Mouse (Mus musculus) midbrain, postnatal 0 days (tissue): ENCODE data around the gene Abhd5. TPM values are rescaled to one million over a fixed set of nuclear protein-coding genes. Genes with fewer than 3 reads are reported as not detected.

Source experiments
- ATAC-seq: fragments of 200-750 bp; cut with Nextera tagmentation; 2 replicates; pipeline ENCODE4 v1.8.0; 2017; ENCODE audit warnings: moderate number of reproducible peaks, mild to moderate bottlenecking, moderate TSS enrichment, moderate library complexity; ENCODE audit not compliant: low FRiP score
- DNase-seq: peaks from one replicate; pipeline ENCODE4 v3.0.0-alpha.2; 2015; ENCODE audit warnings: low spot score
- H3K27ac ChIP-seq: fragments of 300-500 bp; sonication (generic); 2 replicates; pipeline ENCODE4 v1.5.1; 2014; ENCODE audit warnings: low read depth, mild to moderate bottlenecking, low read length, mixed read lengths
- H3K27me3 ChIP-seq: fragments of 300-500 bp; sonication (generic); 2 replicates; pipeline ENCODE4 v1.6.1; 2014; ENCODE audit warnings: low read length, control low read depth, mixed read lengths; ENCODE audit not compliant: insufficient read depth
- H3K36me3 ChIP-seq: fragments of 300-500 bp; sonication (generic); 2 replicates; pipeline ENCODE4 v1.6.1; 2014; ENCODE audit warnings: low read length, control low read depth, mixed read lengths; ENCODE audit not compliant: insufficient read depth
- H3K4me1 ChIP-seq: fragments of 300-500 bp; sonication (generic); 2 replicates; pipeline ENCODE4 v1.6.1; 2014; ENCODE audit warnings: mild to moderate bottlenecking, control low read depth, antibody characterized with exemption, low read length, mixed read lengths; ENCODE audit not compliant: insufficient read depth
- H3K4me2 ChIP-seq: fragments of 300-500 bp; sonication (generic); 2 replicates; pipeline ENCODE4 v1.6.1; 2014; ENCODE audit warnings: low read depth, mild to moderate bottlenecking, low read length, mixed read lengths; ENCODE audit not compliant: poor library complexity, severe bottlenecking
- H3K4me3 ChIP-seq: fragments of 300-500 bp; sonication (generic); 2 replicates; pipeline ENCODE4 v1.5.1; 2014; ENCODE audit warnings: low read depth, mild to moderate bottlenecking, low read length, moderate library complexity
- H3K9ac ChIP-seq: fragments of 300-500 bp; sonication (generic); replicated peaks from 2 replicates; pipeline ENCODE4 v1.6.1; 2014; ENCODE audit warnings: mild to moderate bottlenecking, low read length, moderate library complexity, mixed read lengths; ENCODE audit not compliant: poor library complexity, severe bottlenecking
- H3K9me3 ChIP-seq: fragments of 300-500 bp; sonication (generic); 2 replicates; pipeline ENCODE4 v1.6.1; 2016; ENCODE audit warnings: low read length, control low read depth
- CTCF ChIP-seq: IDR thresholded peaks from 2 replicates; pipeline ENCODE4 v1.5.1; 2016; ENCODE audit warnings: antibody characterized with exemption, mild to moderate bottlenecking
- WGBS: fragments of 180-500 bp; shearing (Covaris S2); extraction: QIAGEN DNeasy Blood & Tissue Kit; methylation state at CpG from one replicate; pipeline ENCODE4 v1.1.7; 2014; 5-methylcytosine and 5-hydroxymethylcytosine counted together
- polyA plus RNA-seq: library from polyadenylated mRNA; unstranded; fragments of >200 nt; fragmentation: Nextera tagmentation; extraction: Ambion mirVana; gene quantifications from 2 replicates; pipeline ENCODE4 v1.2.1, GENCODE M21; 2015
- total RNA-seq: library from RNA; depleted of rRNA; stranded (reverse); fragments of >200 nt; gene quantifications from 2 replicates; pipeline ENCODE4 v1.2.3, GENCODE M21; 2014

Gene Abhd5
- total and polyA plus RNA-seq, 2 experiments from 2014 or later, result 24.3 to 52.2 TPM

DNA sequence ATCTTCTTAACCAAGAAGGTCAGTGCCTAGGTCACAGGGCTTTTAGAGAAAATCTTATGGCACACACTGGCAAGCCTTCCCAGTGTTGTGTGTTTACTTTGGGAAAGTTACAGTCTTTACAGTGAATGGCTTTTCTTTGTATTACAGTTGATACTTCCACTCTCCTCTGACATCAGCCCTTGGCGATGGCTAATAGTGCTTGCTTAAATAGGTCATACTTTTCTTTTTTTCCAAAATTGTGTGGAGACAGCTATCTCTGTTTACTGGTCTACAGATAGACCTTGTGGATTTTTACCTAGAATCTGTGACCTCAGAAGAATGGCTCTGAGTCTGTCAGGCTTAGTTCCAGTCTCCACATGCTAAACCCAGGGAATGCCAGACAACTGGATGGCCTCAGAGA, 6.2 kb downstream of the Abhd5 start:
- TF ChIP-seq CTCF, result no peak
- no peaks in the 10 kb centered on the region for H3K4me1 ChIP-seq
- 98% methylated on average over 1 of the region's 1 CpGs for WGBS
- H3K27ac ChIP-seq, result no peak overlapping the region
- no peak overlapping the region for H3K4me3 ChIP-seq
- H3K9ac ChIP-seq, result no peak overlapping the region
- no peaks in the 10 kb centered on the region for H3K9me3 ChIP-seq
- no peak for DNase-seq
- no peak overlapping the region for H3K4me2 ChIP-seq
- no peaks in the 10 kb centered on the region for H3K27me3 ChIP-seq
- no peaks in the 10 kb centered on the region for H3K36me3 ChIP-seq
- ATAC-seq, result no peak

GRCm38 (mm10) chr9:122364171-122364570, 12.8 kb downstream of the Abhd5 start:
- no peak for TF ChIP-seq CTCF
- DNase-seq (no peak), ATAC-seq (no peak)
- Histone ChIP-seq H3K27ac (no peak overlapping the region), H3K4me2 (no peak overlapping the region), H3K27me3 (no peaks in the 10 kb centered on the region), H3K4me3 (no peak overlapping the region), H3K9ac (no peak overlapping the region), H3K4me1 (no peaks in the 10 kb centered on the region), H3K36me3 (no peaks in the 10 kb centered on the region), H3K9me3 (no peaks in the 10 kb centered on the region)
- 100% methylated on average over 1 of the region's 1 CpGs for WGBS

DNA sequence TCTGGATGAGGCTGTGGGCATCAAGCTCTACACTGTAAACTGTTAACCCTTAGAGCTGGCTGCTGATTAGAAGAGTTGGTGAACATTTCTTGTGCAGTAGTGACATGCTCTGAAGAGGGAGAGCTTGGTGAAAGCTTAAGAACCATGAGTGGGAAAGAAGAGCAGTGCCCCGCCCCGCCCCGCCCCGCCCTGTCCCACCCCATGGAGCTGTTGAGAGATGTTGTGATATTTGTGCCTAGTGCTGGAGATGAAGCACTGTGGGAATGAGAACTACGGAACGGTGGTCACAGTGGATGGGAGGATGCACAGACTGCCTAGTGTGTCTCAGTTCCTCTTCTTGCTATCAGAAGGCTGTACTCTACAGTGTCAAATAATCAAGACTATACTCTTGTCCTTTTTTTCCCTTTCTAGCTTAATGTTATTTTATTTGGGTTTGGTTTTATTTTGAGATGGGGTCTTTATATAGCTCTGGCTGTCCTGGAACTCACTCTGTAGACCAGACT, 18.9 kb downstream of the Abhd5 start:
- H3K4me1 ChIP-seq, result no peaks in the 10 kb centered on the region
- no peak for TF ChIP-seq CTCF
- no peak overlapping the region for H3K4me3 ChIP-seq
- WGBS, result 96% methylated on average over 6 of the region's 6 CpGs
- H3K36me3 ChIP-seq, result no peaks in the 10 kb centered on the region
- no peak overlapping the region for H3K9ac ChIP-seq
- no peak overlapping the region for H3K4me2 ChIP-seq
- DNase-seq, result no peak
- H3K9me3 ChIP-seq, result no peaks in the 10 kb centered on the region
- ATAC-seq, result no peak
- no peak overlapping the region for H3K27ac ChIP-seq
- H3K27me3 ChIP-seq, result no peaks in the 10 kb centered on the region

- 0 out of 2 replicates have a peak, but pooled peaks cover 5% of the 10 kb centered on the region for H3K36me3 ChIP-seq
- DNase-seq (no peak), ATAC-seq (no peak)
- H3K27ac ChIP-seq, result no peak overlapping the region
- H3K9ac ChIP-seq, result no peak overlapping the region
- no peaks in the 10 kb centered on the region for H3K4me1 ChIP-seq
- H3K4me3 ChIP-seq, result no peak overlapping the region
- no peak for TF ChIP-seq CTCF
- WGBS, result 57% methylated on average over 4 of the region's 4 CpGs
- H3K4me2 ChIP-seq, result no peak overlapping the region
- H3K9me3 ChIP-seq, result no peaks in the 10 kb centered on the region
- no peaks in the 10 kb centered on the region for H3K27me3 ChIP-seq
Observed at GRCm38 (mm10) chr9:122372506-122372905, 21.1 kb downstream of the Abhd5 start.

DNA sequence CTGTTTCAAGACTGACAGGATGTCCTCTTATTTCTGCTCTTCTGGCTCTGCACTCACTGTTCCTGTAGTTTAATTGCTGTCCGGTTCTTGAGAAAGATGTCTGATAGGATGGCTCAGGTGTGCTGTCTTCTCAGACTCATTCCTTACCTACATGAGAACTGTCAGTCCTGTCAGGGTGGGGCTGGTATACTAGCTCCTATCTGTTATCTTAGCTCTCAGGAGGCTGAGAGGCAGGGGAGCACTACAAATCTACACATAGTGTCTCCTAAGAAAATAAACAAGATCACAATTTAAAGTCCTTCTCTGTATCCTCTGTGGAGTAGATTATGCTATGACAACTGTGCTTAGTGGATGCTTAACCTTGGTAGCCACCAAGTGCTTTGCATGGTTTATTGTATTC, 21.6 kb downstream of the Abhd5 start:
- no peak for TF ChIP-seq CTCF
- Histone ChIP-seq H3K36me3 (0 out of 2 replicates have a peak, but pooled peaks cover 5% of the 10 kb centered on the region), H3K4me2 (no peak overlapping the region), H3K4me3 (no peak overlapping the region), H3K9ac (no peak overlapping the region), H3K9me3 (no peaks in the 10 kb centered on the region), H3K27ac (no peak overlapping the region), H3K4me1 (no peaks in the 10 kb centered on the region), H3K27me3 (no peaks in the 10 kb centered on the region)
- no peak for DNase-seq
- 76% methylated on average over 1 of the region's 1 CpGs for WGBS
- ATAC-seq, result no peak

- no peaks in the 10 kb centered on the region for H3K9me3 ChIP-seq
- no peak overlapping the region for H3K4me2 ChIP-seq
- no peak for TF ChIP-seq CTCF
- H3K9ac ChIP-seq, result no peak overlapping the region
- ATAC-seq (no peak), DNase-seq (no peak)
- H3K36me3 ChIP-seq, result peaks cover 20% of the 10 kb centered on the region
- no peaks in the 10 kb centered on the region for H3K27me3 ChIP-seq
- H3K27ac ChIP-seq, result no peak overlapping the region
- H3K4me1 ChIP-seq, result no peaks in the 10 kb centered on the region
- 84% methylated on average over 6 of the region's 6 CpGs for WGBS
- no peak overlapping the region for H3K4me3 ChIP-seq
Observed at GRCm38 (mm10) chr9:122378986-122379385, 27.6 kb downstream of the Abhd5 start.
